Mouse (Mus musculus): ENCODE results near the gene Scamp4. TPM values are rescaled to one million over a fixed set of nuclear protein-coding genes. Genes with fewer than 3 reads are reported as not detected.

Gene Scamp4
- total RNA-seq, 2 experiments from 2014 or later, result 30.9 to 34.5 TPM

GRCm38 (mm10) chr10:80606737-80607350 is 4.2 kb downstream of the Scamp4 start:
- no peak for DNase-seq
- intact Hi-C loops (cut with DNase I), result no loop called here

- no peak for DNase-seq
- intact Hi-C loops (cut with DNase I), result no loop called here
These were observed 5.8 kb downstream of the Scamp4 start for GRCm38 (mm10) chr10:80608435-80608834.

- intact Hi-C loops (cut with DNase I), result no loop called here
- DNase-seq, result no peak
These were observed 6.7 kb downstream of the Scamp4 start for GRCm38 (mm10) chr10:80609269-80609924.

- DNase-seq, result peak; percentile 48
- intact Hi-C loops (cut with DNase I), result no loop called here
These were observed 7.6 kb downstream of the Scamp4 start for GRCm38 (mm10) chr10:80610116-80610785.

- DNase-seq, result peak; percentile 51
- intact Hi-C loops (cut with DNase I), result no loop called here
These were observed 8.4 kb downstream of the Scamp4 start for GRCm38 (mm10) chr10:80611024-80611423.

GRCm38 (mm10) chr10:80611905-80612304 is 9.2 kb downstream of the Scamp4 start:
- intact Hi-C loops (cut with DNase I), result no loop called here
- DNase-seq, result no peak

GRCm38 (mm10) chr10:80613821-80614220 is 11.1 kb downstream of the Scamp4 start:
- DNase-seq, result no peak
- intact Hi-C loops (cut with DNase I), result no loop called here

GRCm38 (mm10) chr10:80614351-80614750 is 11.7 kb downstream of the Scamp4 start:
- intact Hi-C loops (cut with DNase I), result no loop called here

GRCm38 (mm10) chr10:80618181-80618580 is 15.5 kb downstream of the Scamp4 start:
- intact Hi-C loops (cut with DNase I), result no loop called here
- DNase-seq, result no peak

More at GRCm38 (mm10) chr10:80614351-80614750, 11.7 kb downstream of the Scamp4 start:
- no peak for DNase-seq

GRCm38 (mm10) chr10:80619465-80620244 is 17.0 kb downstream of the Scamp4 start:
- no peak for DNase-seq
- intact Hi-C loops (cut with DNase I), result no loop called here

- intact Hi-C loops (cut with DNase I), result no loop called here
- DNase-seq, result no peak
These were observed 17.7 kb downstream of the Scamp4 start for GRCm38 (mm10) chr10:80620365-80620764.

- intact Hi-C loops (cut with DNase I), result no loop called here
These were observed 18.4 kb downstream of the Scamp4 start for GRCm38 (mm10) chr10:80620796-80621689.

GRCm38 (mm10) chr10:80621690-80621939 is 18.9 kb downstream of the Scamp4 start:
- DNase-seq, result no peak
- intact Hi-C loops (cut with DNase I), result no loop called here

More at GRCm38 (mm10) chr10:80620796-80621689, 18.4 kb downstream of the Scamp4 start:
- no peak for DNase-seq

- intact Hi-C loops (cut with DNase I), result no loop called here
- peak; percentile 100 for DNase-seq
These were observed 19.4 kb downstream of the Scamp4 start for GRCm38 (mm10) chr10:80621940-80622660.

- intact Hi-C loops (cut with DNase I), result no loop called here
- DNase-seq, result peak; percentile 57
These were observed 20.2 kb downstream of the Scamp4 start, which contains the start of gene Csnk1g2 for GRCm38 (mm10) chr10:80622661-80623456. Csnk1g2 (plus strand) TSS chr10:80622838.

- DNase-seq, result no peak
- intact Hi-C loops (cut with DNase I), result no loop called here
These were observed 21.0 kb downstream of the Scamp4 start for GRCm38 (mm10) chr10:80623457-80624191.

- no peak for DNase-seq
- intact Hi-C loops (cut with DNase I), result no loop called here
These were observed 23.1 kb downstream of the Scamp4 start for GRCm38 (mm10) chr10:80625764-80626163.

GRCm38 (mm10) chr10:80627685-80628084 is 25.0 kb downstream of the Scamp4 start:
- DNase-seq, result no peak
- intact Hi-C loops (cut with DNase I), result no loop called here

Measured in left cerebral cortex, postnatal 4 days (tissue).